Comparison of ENCODE assay signal across 20 mouse cellular contexts in the genomic region with DNA sequence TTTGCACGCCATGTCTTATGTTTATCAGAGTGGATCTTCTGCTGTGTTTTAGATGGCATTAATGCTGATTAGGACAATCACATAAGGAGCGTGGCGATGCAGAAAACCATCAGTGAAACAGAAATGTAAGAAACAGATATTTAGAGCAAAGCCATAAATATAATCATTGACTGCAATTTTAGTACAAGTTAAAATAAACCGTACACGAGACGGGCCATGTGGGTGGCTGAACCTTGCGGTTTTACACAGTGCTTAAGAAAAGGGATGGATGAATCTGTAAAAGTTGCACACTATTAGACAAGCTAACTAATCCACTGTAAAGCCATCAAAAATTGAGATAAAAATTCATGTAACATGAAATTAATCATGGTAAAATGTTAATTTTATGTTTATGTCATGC. TPM values are rescaled to one million over a fixed set of nuclear protein-coding genes. Genes with fewer than 3 reads are reported as not detected.
"Had no signal": no experiment of that assay in that cellular context is flagged by ENCODE, and none has a peak within 500 bp of the region (broad histone marks: within the 10 kb centered on the region; RNA-seq: fewer than 3 reads in every experiment).

No protein-coding gene starts in this region.

- H3K27me3 ChIP-seq: midbrain, embryonic 12.5 days; neural tube, embryonic 12.5 days; neural tube, embryonic 15.5 days had no signal

- DNase-seq: lung, adult 18-20 months; lung, embryonic 14.5 days; lung, postnatal 10 days; lung, postnatal 4 days; midbrain, embryonic 14.5 days; retina, postnatal 1 day; right cerebral cortex, adult 18-20 months; right cerebral cortex, postnatal 4 days; spleen, adult 18-20 months; thymus, adult 2 months; thymus, postnatal 25 days; thymus, postnatal 4 days had no signal

- H3K4me3 ChIP-seq: midbrain, embryonic 10.5 days; midbrain, embryonic 12.5 days; myocyte; neural tube, embryonic 12.5 days; neural tube, embryonic 15.5 days had no signal

- H3K27ac ChIP-seq: liver, embryonic 14.5 days; midbrain, embryonic 10.5 days; midbrain, embryonic 12.5 days; neural tube, embryonic 12.5 days; neural tube, embryonic 15.5 days had no signal

- H3K4me2 ChIP-seq: lung, embryonic 14.5 days; midbrain, embryonic 12.5 days; neural tube, embryonic 12.5 days; neural tube, embryonic 15.5 days had no signal

- ATAC-seq: midbrain, embryonic 16.5 days had no signal

- H3K4me1 ChIP-seq: midbrain, embryonic 10.5 days; midbrain, embryonic 12.5 days; neural tube, embryonic 12.5 days; neural tube, embryonic 15.5 days had no signal

- H3K36me3 ChIP-seq: midbrain, embryonic 10.5 days; midbrain, embryonic 12.5 days; neural tube, embryonic 12.5 days; neural tube, embryonic 15.5 days had no signal

- H3K9me3 ChIP-seq: midbrain, embryonic 10.5 days; midbrain, embryonic 12.5 days; neural tube, embryonic 12.5 days; neural tube, embryonic 15.5 days had no signal

- H3K9ac ChIP-seq: liver, embryonic 14.5 days; lung, embryonic 14.5 days; midbrain, embryonic 12.5 days; neural tube, embryonic 12.5 days; neural tube, embryonic 15.5 days had no signal

RNA-seq across cellular contexts. Expression of gene Cntnap4, which starts 58.9 kb away (rescaled TPM):
- polyA plus RNA-seq: liver, embryonic 16.5 days; lung, embryonic 14.5 days had no signal
